Mouse (Mus musculus): ENCODE results near the gene Atg9b.
A peak's percentile ranks its signal among the peaks of the same experiment; 100 is the strongest.

The Atg9b gene

DNA sequence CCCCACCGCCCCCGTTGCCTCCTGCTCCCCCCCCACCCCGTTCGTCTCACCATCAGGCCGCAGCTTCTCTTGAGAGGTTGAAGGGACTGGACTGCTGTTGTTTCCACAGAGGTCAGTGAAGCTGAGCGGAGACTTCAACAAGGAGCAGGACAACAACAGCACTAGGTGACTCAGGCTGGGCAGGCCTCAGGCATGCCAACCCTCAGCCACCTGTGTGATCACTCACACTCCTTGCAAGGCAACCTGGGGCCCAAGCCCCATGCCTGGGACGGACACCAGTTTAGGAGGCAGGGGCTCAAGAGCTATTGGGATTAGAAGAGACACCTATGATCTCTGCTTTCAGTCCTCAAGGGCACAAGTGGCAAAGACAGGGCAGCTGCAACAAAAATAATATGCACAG, at the start of gene Atg9b:
TSS of gene Atg9b (minus strand) at position 280 of the 400 bp plus-strand sequence.
- no peak for DNase-seq (ENCODE audit: low spot score in 2 of 2)

- DNase-seq (ENCODE audit: low spot score in 2 of 2): no peak
Measured at GRCm38 (mm10) chr5:24441187-24441586, 49.2 kb upstream of the Atg9b start.

DNA sequence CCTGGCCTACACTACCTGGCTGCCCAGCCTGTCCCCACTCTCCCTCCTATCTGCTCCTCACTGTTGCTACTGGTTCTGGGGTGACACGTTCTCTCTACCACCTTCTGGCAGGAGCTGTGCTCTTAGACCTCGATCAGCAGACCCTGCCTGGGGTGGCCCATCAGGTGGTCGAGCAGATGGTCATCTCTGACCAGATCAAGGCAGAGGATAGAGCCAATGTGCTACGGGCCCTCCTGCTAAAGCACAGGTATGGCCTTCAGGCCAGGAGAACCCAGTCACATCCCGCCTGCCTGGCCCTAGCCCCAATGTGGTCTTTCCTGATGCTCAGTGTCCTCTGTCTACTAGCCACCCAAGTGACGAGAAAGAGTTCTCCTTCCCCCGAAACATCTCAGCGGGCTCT, 42.0 kb upstream of the Atg9b start:
- no peak for DNase-seq (ENCODE audit: low spot score in 2 of 2)

GRCm38 (mm10) chr5:24428596-24428995, 36.7 kb upstream of the Atg9b start:
- no peak for DNase-seq (ENCODE audit: low spot score in 2 of 2)

DNA sequence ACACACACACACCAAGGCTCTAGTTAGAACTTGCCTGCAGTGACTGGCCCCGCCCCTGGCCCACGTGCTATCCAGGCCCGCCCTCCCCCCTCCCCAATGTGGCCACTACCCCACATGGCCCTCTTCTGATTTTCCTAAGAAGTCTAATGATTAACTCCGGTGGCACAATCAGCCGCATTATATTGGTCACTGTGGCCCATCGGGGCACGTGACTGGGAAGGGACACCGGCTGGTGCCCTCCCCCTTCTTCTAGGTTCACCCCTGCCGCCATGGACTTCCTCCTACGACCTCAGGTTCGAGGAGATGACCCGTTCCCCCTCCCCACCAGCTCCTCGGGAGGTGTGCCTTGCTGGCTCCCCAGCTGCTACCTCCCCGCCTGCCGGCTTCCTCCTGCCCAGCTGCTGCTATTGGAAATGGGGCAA, 36.0 kb upstream of the Atg9b start:
- no peak for DNase-seq (ENCODE audit: low spot score in 2 of 2)

GRCm38 (mm10) chr5:24427285-24427633, 35.3 kb upstream of the Atg9b start:
- no peak for DNase-seq (ENCODE audit: low spot score in 2 of 2)

DNA sequence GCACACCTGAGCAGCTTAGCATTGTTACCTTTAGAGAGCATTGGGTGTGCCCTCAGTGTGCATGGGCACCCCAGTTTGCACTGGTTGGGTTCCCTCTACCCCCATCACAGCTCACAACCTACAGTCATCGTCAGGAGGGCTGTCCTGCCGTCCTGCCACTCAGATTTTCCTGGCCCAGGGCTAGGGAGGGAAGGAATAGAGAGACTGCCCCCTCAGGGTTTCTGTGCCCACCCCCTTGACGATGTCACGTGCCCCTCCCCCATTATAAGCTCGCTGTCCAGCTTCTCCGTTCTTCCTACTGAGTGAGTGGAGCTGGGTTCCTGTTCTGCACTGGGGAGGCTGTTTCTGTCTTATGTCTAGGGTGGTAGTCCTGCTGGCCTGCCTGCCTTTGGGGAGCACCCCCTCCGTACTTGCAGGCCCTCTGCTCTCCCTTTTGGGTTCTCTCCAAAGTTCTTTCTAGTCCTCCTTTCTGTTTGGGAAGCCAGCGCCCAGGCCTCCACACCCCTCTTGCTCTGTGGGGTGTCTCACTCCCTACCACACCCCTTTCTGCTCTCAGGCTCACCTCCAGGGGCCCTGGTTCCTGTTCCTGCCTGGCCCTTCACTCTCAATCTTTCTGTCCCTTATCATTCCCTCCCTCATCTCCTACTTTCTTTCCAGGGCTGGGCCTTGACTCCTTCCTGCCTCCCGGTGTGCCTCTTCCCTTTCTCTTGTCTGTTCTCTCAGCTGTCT, 34.8 kb upstream of the Atg9b start:
- DNase-seq (ENCODE audit: low spot score in 2 of 2): no peak

- DNase-seq (ENCODE audit: low spot score in 2 of 2): peak in 1 of 2 experiments; percentile 17
Measured at GRCm38 (mm10) chr5:24426037-24426432, 34.1 kb upstream of the Atg9b start.

GRCm38 (mm10) chr5:24425421-24426036, 33.6 kb upstream of the Atg9b start:
- DNase-seq (ENCODE audit: low spot score in 2 of 2): no peak

GRCm38 (mm10) chr5:24424861-24425411, 33.0 kb upstream of the Atg9b start:
- DNase-seq (ENCODE audit: low spot score in 2 of 2): peak; percentile 87 to 89

GRCm38 (mm10) chr5:24424004-24424781, 32.2 kb upstream of the Atg9b start:
- DNase-seq (ENCODE audit: low spot score in 2 of 2): no peak

DNA sequence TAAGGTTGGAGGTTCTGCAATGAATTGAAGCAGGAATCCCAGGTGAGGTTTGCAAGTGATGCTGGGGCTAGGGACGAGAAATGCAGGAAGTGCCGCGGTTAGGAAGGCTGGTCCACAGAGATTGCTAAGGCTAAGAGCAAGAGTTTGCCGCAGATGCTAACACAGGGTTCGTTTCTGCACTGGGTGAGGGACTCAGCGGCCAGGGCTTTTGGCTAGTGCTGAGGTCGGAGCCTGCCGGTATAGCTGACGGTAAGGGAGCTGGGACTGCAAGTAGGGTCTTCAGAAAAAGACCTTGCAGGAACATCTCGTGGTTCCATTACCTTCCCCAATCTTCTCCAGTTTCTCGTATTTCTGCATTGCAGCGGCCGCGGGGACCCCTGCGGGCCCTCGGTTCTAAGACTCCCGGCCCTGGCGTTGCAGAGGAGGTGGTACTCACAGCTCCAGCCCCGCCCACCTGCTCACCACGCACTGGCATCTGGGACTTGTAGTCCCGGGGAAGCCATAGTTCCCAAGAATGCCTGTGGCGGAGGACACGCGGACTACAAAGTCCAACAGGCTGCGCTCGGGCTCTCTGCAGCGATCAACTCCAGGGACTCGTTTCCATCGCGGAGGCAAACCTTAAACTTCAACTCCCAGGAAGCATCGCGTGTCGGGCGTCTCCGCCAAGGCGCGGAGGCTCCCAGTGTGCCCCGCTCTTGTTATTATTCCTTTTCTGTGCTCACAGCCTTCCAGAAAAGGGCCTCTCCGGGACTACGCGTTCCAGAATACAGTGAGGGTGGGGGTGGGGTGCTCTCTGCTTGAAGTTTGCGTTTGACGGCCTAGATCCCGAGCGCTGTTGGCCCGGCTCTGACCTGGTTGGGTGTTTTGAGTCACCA, 31.4 kb upstream of the Atg9b start, which contains the start of the genes Cdk5 and Slc4a2:
TSS of gene Cdk5 (minus strand) at position 402 of the 875 bp plus-strand sequence.
TSS of gene Slc4a2 (plus strand) at position 709 of the 875 bp plus-strand sequence.
- peak; percentile 99 to 100 for DNase-seq (ENCODE audit: low spot score in 2 of 2)

GRCm38 (mm10) chr5:24420381-24420780, 28.4 kb upstream of the Atg9b start:
- DNase-seq (ENCODE audit: low spot score in 2 of 2): no peak

GRCm38 (mm10) chr5:24417587-24417986, 25.6 kb upstream of the Atg9b start:
- no peak for DNase-seq (ENCODE audit: low spot score in 2 of 2)

DNA sequence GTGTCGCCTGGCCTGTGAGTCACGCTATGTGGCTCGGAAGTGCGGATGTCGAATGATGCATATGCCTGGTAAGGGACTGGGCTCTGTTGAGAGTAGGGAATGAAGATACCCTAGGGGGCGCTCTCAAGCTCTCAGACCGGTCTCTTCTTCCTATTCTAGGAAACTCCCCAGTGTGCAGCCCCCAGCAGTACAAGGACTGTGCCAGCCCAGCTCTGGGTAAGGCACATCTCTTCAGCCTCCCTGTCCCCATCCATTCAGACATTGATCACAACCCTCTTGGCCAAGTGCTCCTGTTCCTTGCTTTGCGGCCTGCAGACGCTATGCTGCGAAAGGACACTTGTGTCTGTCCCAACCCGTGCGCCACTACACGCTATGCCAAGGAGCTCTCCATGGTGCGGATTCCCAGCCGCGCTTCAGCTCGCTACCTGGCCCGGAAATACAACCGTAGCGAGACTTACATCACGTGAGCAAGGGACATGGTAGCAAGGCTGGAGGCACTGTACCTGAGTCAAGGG, 24.3 kb upstream of the Atg9b start:
- peak; percentile 62 to 71 for DNase-seq (ENCODE audit: low spot score in 2 of 2)

DNA sequence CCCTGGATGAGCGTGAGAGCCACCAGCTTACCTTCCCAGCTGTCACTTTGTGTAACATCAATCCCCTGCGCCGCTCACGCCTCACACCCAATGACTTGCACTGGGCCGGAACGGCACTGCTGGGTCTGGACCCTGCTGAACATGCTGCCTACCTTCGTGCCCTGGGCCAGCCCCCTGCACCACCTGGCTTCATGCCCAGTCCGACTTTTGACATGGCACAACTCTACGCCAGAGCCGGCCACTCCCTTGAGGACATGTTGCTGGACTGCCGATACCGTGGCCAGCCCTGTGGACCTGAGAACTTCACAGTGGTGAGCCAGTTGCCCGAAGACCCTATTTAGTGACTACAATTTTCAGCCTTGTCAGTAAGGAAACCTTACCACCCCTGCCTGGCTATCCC, 22.0 kb upstream of the Atg9b start:
- DNase-seq (ENCODE audit: low spot score in 2 of 2): no peak

GRCm38 (mm10) chr5:24413042-24413693, 21.2 kb upstream of the Atg9b start, which contains the start of gene Asic3:
Gene Asic3, plus strand, starts transcription at chr5:24413392.
- no peak for DNase-seq (ENCODE audit: low spot score in 2 of 2)

DNA sequence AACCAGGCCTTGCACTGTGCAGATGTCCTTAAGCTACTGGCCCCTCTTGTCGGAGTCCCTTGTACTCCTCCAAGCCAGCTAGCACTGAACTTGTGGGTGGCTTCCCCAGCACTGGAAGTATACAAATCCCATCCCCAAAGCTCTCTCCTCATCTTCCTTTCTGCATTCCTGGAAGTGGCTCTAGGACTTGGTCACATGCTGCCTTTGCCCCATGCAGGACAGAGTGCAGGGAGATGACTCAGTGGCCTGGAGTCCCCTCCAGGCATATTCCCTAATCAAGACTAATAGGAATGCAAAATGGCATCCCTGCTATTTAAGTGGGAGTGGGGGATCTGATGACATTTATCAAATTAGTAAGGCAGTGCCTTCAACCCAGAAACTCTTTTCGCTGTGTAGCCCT, 20.1 kb upstream of the Atg9b start:
- DNase-seq (ENCODE audit: low spot score in 2 of 2): no peak

DNA sequence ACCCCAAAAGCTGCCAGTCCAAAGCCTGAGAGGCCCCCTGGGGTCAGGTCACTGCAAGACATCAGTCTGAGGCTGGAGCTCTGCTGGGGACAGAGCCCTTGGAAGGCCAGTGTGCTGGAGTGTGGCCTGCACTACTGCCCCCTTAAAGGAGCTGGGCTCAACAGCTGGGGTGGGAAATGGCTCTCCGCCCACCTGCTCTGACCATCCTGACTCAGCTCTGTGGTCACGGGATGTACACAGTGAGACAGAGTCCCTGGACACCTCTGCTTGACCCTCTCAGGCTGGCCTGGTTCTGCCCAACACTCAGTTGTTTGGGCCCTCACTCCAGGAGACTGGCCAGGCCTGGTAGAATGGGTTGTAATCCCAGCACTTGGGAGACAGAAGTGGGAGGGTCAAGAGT, 17.5 kb upstream of the Atg9b start:
- no peak for DNase-seq (ENCODE audit: low spot score in 2 of 2)

DNA sequence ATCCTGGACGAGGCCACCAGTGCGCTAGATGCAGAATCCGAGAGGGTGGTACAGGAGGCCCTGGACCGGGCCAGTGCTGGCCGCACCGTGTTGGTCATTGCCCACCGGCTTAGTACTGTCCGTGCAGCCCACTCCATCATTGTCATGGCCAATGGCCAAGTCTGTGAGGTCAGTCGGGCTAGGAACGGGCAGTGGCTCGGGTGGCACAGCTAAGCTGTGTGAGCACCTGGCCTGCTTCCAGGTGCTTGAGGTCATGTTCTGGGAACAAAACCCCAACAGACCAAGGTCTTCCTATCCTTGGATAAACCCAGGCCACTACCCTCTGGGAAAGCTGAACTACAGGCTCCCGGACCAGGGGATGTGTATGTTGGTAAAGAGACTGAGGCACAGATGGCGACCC, 16.7 kb upstream of the Atg9b start:
- no peak for DNase-seq (ENCODE audit: low spot score in 2 of 2)

Data from heart, adult 9 months (tissue).